Comparison of ENCODE assay signal across 11 mouse cellular contexts in the genomic region with DNA sequence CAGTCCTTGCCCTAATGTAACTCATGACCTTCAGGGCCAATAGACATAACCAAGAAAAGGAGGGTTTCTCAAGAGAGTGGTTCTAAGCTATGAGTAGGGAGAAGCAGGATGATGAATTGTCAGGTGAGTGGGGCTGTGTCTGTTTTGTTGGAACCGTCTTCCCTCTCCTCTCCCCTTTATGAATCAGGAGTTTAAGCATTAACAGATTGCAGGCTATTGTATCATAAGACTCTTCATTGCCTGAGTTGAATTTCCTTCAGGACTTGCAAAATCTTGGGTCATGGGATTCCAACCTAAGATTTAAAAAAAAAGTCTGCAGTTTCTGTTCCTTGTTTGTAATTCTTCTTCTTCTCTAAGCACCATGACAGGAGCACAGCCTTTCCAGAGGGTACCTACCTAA.
"Had no signal": no experiment of that assay in that cellular context is flagged by ENCODE, and none has a peak within 500 bp of the region (broad histone marks: within the 10 kb centered on the region; RNA-seq: fewer than 3 reads in every experiment).

No protein-coding gene starts in this region.

- DNase-seq: kidney, adult 18-20 months; kidney, postnatal 14 days; lung, adult 2 months; lung, postnatal 14 days; thymus, postnatal 36 days had no signal

- H3K4me3 ChIP-seq: intestine, embryonic 15.5 days; kidney, embryonic 15.5 days; limb, embryonic 15.5 days; midbrain, embryonic 13.5 days; neural tube, embryonic 12.5 days had no signal

- H3K4me2 ChIP-seq: intestine, embryonic 15.5 days; kidney, embryonic 15.5 days; limb, embryonic 15.5 days; midbrain, embryonic 13.5 days; neural tube, embryonic 12.5 days had no signal

- H3K36me3 ChIP-seq: intestine, embryonic 15.5 days; kidney, embryonic 15.5 days; limb, embryonic 15.5 days; midbrain, embryonic 13.5 days; neural tube, embryonic 12.5 days had no signal

- H3K9me3 ChIP-seq: intestine, embryonic 15.5 days; kidney, embryonic 15.5 days; limb, embryonic 15.5 days; midbrain, embryonic 13.5 days; neural tube, embryonic 12.5 days had no signal

- H3K4me1 ChIP-seq: intestine, embryonic 15.5 days; kidney, embryonic 15.5 days; limb, embryonic 15.5 days; midbrain, embryonic 13.5 days; neural tube, embryonic 12.5 days had no signal

- H3K27me3 ChIP-seq: intestine, embryonic 15.5 days; kidney, embryonic 15.5 days; limb, embryonic 15.5 days; midbrain, embryonic 13.5 days; neural tube, embryonic 12.5 days had no signal

- H3K27ac ChIP-seq: intestine, embryonic 15.5 days; kidney, embryonic 15.5 days; limb, embryonic 15.5 days; liver, embryonic 14.5 days; midbrain, embryonic 13.5 days; neural tube, embryonic 12.5 days had no signal

- ATAC-seq: intestine, embryonic 15.5 days; midbrain, embryonic 13.5 days had no signal

- H3K9ac ChIP-seq: intestine, embryonic 15.5 days; kidney, embryonic 15.5 days; limb, embryonic 15.5 days; liver, embryonic 14.5 days; midbrain, embryonic 13.5 days; neural tube, embryonic 12.5 days had no signal
